9 mouse cellular contexts compared by ENCODE assay signal in the genomic region with DNA sequence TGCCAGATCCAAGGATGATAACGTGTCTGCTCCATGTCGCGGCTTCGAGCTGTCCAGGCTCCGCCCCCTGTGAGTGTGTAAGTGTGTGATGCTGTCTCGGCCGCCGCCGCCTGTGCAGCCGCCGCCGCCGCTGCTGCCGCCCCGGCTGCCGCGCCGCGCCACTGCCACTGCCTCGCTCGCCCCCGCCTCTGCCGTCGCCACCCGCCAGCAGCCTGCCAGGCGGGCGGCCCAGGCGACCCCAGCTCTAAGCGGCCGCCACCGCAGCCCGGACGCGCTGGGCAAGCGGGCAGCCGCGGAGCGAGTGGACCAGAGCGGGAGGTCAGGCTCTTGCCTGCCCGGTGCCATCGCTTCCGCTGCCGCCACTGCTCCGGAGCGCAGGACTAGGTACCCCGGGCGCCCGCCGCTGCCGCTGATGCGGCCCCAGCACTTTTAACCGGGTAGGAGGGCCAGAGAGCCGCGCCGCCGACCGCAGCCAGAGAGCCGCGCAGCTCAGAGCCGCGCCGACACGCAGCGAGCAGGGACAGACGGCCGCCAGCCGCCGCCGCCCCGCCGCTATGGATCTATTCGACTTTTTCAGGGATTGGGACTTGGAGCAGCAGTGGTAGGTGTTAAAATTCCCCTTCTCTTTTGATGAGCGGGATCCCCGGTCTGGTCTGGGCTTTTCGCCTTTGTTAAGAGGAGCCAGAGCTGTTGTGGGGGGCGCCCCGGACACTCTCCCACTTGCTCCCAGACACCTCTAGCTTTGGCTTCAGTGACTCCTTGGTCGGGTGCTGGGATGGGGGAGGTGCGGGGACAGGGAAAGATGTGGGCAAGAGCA. TPM values are rescaled to one million over a fixed set of nuclear protein-coding genes. Genes with fewer than 3 reads are reported as not detected.
DNase-seq lines count a peak whose midpoint lies in the region; ATAC-seq lines count a peak whose summit lies in the region.
"Had no signal": no experiment of that assay in that cellular context is flagged by ENCODE, and none has a peak within 500 bp of the region (broad histone marks: within the 10 kb centered on the region; RNA-seq: fewer than 3 reads in every experiment).

A gene (plus strand): TSS at position 57 of the 817 bp plus-strand sequence.

- WGBS in embryonic facial prominence, embryonic 10.5 days, result 21% methylated on average over 79 of the region's 79 CpGs
- WGBS in heart, embryonic 12.5 days, result 16% methylated on average over 67 of the region's 79 CpGs
- WGBS in liver, embryonic 11.5 days, result 10% methylated on average over 72 of the region's 79 CpGs
- 9% methylated on average over 60 of the region's 79 CpGs for WGBS in neural tube, embryonic 13.5 days

- H3K9me3 ChIP-seq in embryonic facial prominence, embryonic 10.5 days, result no peaks in the 10 kb centered on the region
- H3K9me3 ChIP-seq in heart, embryonic 12.5 days (replicated peaks), result no peaks in the 10 kb centered on the region
- H3K9me3 ChIP-seq in liver, embryonic 11.5 days (ENCODE audit: control insufficient read depth, low read length), result no peaks in the 10 kb centered on the region
- no peaks in the 10 kb centered on the region for H3K9me3 ChIP-seq in neural tube, embryonic 13.5 days
- H3K9me3 ChIP-seq: G1E had no signal

- H3K4me2 ChIP-seq in heart, embryonic 12.5 days, result peak within 1 kb of the TSS; percentile 73
- peak within 1 kb of the TSS; percentile 59 for H3K4me2 ChIP-seq in liver, embryonic 11.5 days
- H3K4me2 ChIP-seq in neural tube, embryonic 13.5 days, result peak within 1 kb of the TSS; percentile 65

- peak; percentile 25 for DNase-seq in layer of hippocampus, adult 11-12 months (ENCODE audit: low spot score)
- no peak for DNase-seq in layer of hippocampus, adult 9-10 months (ENCODE audit: low spot score)
- DNase-seq in embryonic facial prominence, embryonic 10.5 days (ENCODE audit: low spot score), result peak; percentile 70
- DNase-seq in kidney, postnatal 10 days, result peak; percentile 44
- DNase-seq in liver, embryonic 11.5 days (ENCODE audit: low spot score), result peak; percentile 38
- no peak for DNase-seq in natural killer cell, adult 2 months (ENCODE audit: low spot score in 2 of 2)

- ATAC-seq in heart, embryonic 12.5 days (ENCODE audit: insufficient number of reproducible peaks, low FRiP score), result peak; percentile 73
- 0 out of 2 replicates have a peak, but pooled peaks have one; percentile 36 for ATAC-seq in liver, embryonic 11.5 days (replicated peaks; ENCODE audit: low FRiP score)
- ATAC-seq in neural tube, embryonic 13.5 days (ENCODE audit: low read depth), result peak; percentile 96

- H3K27me3 ChIP-seq in embryonic facial prominence, embryonic 10.5 days (replicated peaks; ENCODE audit: low read depth, poor library complexity, severe bottlenecking), result peaks cover 50% of the 10 kb centered on the region
- H3K27me3 ChIP-seq in heart, embryonic 12.5 days (replicated peaks), result peaks cover 26% of the 10 kb centered on the region
- H3K27me3 ChIP-seq in liver, embryonic 11.5 days (replicated peaks; ENCODE audit: control insufficient read depth, insufficient read depth, low read length), result peaks cover 25% of the 10 kb centered on the region
- no peaks in the 10 kb centered on the region; the same call in 1 of the 2 replicates for H3K27me3 ChIP-seq in neural tube, embryonic 13.5 days

- peaks cover 7% of the 10 kb centered on the region for H3K4me1 ChIP-seq in embryonic facial prominence, embryonic 10.5 days
- H3K4me1 ChIP-seq in heart, embryonic 12.5 days (replicated peaks), result no peaks in the 10 kb centered on the region; the same call in none of the 2 replicates
- no peaks in the 10 kb centered on the region for H3K4me1 ChIP-seq in liver, embryonic 11.5 days (replicated peaks; ENCODE audit: control insufficient read depth, insufficient read depth, low read length)
- peaks cover 11% of the 10 kb centered on the region; the same call in 1 of the 2 replicates for H3K4me1 ChIP-seq in neural tube, embryonic 13.5 days (replicated peaks)

- H3K27ac ChIP-seq in embryonic facial prominence, embryonic 10.5 days (replicated peaks), result peak within 1 kb of the TSS; percentile 87
- peak within 1 kb of the TSS; percentile 71 for H3K27ac ChIP-seq in heart, embryonic 12.5 days (ENCODE audit: poor library complexity, severe bottlenecking)
- H3K27ac ChIP-seq in liver, embryonic 11.5 days (ENCODE audit: low read depth, low read length), result no peak within 1 kb of the TSS
- H3K27ac ChIP-seq in neural tube, embryonic 13.5 days (replicated peaks), result peak within 1 kb of the TSS; percentile 85

- peak within 1 kb of the TSS; percentile 72 for H3K4me3 ChIP-seq in embryonic facial prominence, embryonic 10.5 days
- peak within 1 kb of the TSS; percentile 66 for H3K4me3 ChIP-seq in heart, embryonic 12.5 days
- H3K4me3 ChIP-seq in liver, embryonic 11.5 days (ENCODE audit: low read depth, low read length), result peak within 1 kb of the TSS; percentile 56
- H3K4me3 ChIP-seq in neural tube, embryonic 13.5 days, result peak within 1 kb of the TSS; percentile 55

- no peaks in the 10 kb centered on the region for H3K36me3 ChIP-seq in embryonic facial prominence, embryonic 10.5 days (replicated peaks)
- H3K36me3 ChIP-seq in heart, embryonic 12.5 days, result no peaks in the 10 kb centered on the region
- H3K36me3 ChIP-seq in liver, embryonic 11.5 days (ENCODE audit: control insufficient read depth, insufficient read depth, low read length), result no peaks in the 10 kb centered on the region
- H3K36me3 ChIP-seq in neural tube, embryonic 13.5 days, result no peaks in the 10 kb centered on the region
- H3K36me3 ChIP-seq: G1E had no signal

- H3K9ac ChIP-seq in heart, embryonic 12.5 days, result peak within 1 kb of the TSS; percentile 84
- H3K9ac ChIP-seq in liver, embryonic 11.5 days (ENCODE audit: low read depth, low read length), result peak within 1 kb of the TSS; percentile 34
- peak within 1 kb of the TSS; percentile 78 for H3K9ac ChIP-seq in neural tube, embryonic 13.5 days

RNA-seq across cellular contexts. Expression of the gene that starts here (rescaled TPM):
- polyA plus RNA-seq in embryonic facial prominence, embryonic 10.5 days (2016; fragmentation: Nextera tagmentation; extraction: Ambion mirVana), result 6.4 and 6.6 TPM in 2 replicates
- polyA plus RNA-seq in heart, embryonic 12.5 days (2016; fragmentation: Nextera tagmentation; extraction: Ambion mirVana), result 9.4 and 9.7 TPM in 2 replicates
- 3.1 and 3.5 TPM in 2 replicates for polyA plus RNA-seq in liver, embryonic 11.5 days (2014; fragmentation: Nextera tagmentation; extraction: Ambion mirVana)
- 9.2 and 10.2 TPM in 2 replicates for polyA plus RNA-seq in neural tube, embryonic 13.5 days (2015; fragmentation: Nextera tagmentation; extraction: Ambion mirVana)
- polyA plus RNA-seq: G1E had no signal

Comparison
In these comparisons a context has a peak if more than half of its experiments do, and no peak if none do; other contexts are left out.
1. DNase-seq: peak in layer of hippocampus, adult 11-12 months (single experiment), embryonic facial prominence, embryonic 10.5 days (single experiment), kidney, postnatal 10 days (single experiment) and liver, embryonic 11.5 days (single experiment); none in layer of hippocampus, adult 9-10 months (single experiment) and natural killer cell, adult 2 months (0 of 2).
2. ATAC-seq: peak in every context shown above with its lines; median percentile 96 in neural tube, embryonic 13.5 days; 73 in heart, embryonic 12.5 days; 36 in liver, embryonic 11.5 days.
3. H3K9ac ChIP-seq: peak in every context shown above with its lines; median percentile 84 in heart, embryonic 12.5 days; 78 in neural tube, embryonic 13.5 days; 34 in liver, embryonic 11.5 days.
4. Peak in every context shown above with its lines, with median percentiles within 50 percentile points of each other: H3K4me3 ChIP-seq and H3K4me2 ChIP-seq.